Mouse (Mus musculus) thymus, adult 2 months (tissue): Measurements from ENCODE around the gene Atoh8. TPM values are rescaled to one million over a fixed set of nuclear protein-coding genes. Genes with fewer than 3 reads are reported as not detected.

Experiments used
- DNase-seq: peaks from one replicate; pipeline ENCODE4 v3.0.0; 2021
- H3K27ac ChIP-seq: fragments of 200-500 bp; 2 replicates; pipeline ENCODE4 v1.5.1; 2012; ENCODE audit warnings: low read length, control low read depth; ENCODE audit not compliant: control insufficient read depth, insufficient read depth
- H3K27me3 ChIP-seq: fragments of 200-500 bp; 2 replicates; pipeline ENCODE4 v1.6.1; 2012; ENCODE audit warnings: mild to moderate bottlenecking, low read length, moderate library complexity, mixed read lengths; ENCODE audit not compliant: control insufficient read depth, insufficient read depth
- H3K36me3 ChIP-seq: fragments of 200-500 bp; 2 replicates; pipeline ENCODE4 v1.6.1; 2012; ENCODE audit warnings: mild to moderate bottlenecking, low read length, moderate library complexity; ENCODE audit not compliant: control insufficient read depth, insufficient read depth
- H3K4me1 ChIP-seq: fragments of 200-500 bp; replicated peaks from 2 replicates; pipeline ENCODE4 v1.6.1; 2012; ENCODE audit warnings: low read length; ENCODE audit not compliant: control insufficient read depth, insufficient read depth
- H3K4me3 ChIP-seq: fragments of 200-500 bp; 2 replicates; pipeline ENCODE4 v1.5.1; 2012; ENCODE audit warnings: mild to moderate bottlenecking, low read length, control low read depth, moderate library complexity; ENCODE audit not compliant: control insufficient read depth, insufficient read depth
- CTCF ChIP-seq: fragments of 200-500 bp; IDR thresholded peaks from 2 replicates; pipeline ENCODE4 v1.5.1; 2012; ENCODE audit warnings: mild to moderate bottlenecking, control low read depth, low read length, moderate library complexity, borderline replicate concordance; ENCODE audit not compliant: control insufficient read depth, poor library complexity, insufficient read depth; ENCODE audit errors: extremely low read depth
- POLR2A ChIP-seq: fragments of 200-500 bp; IDR thresholded peaks from 2 replicates; pipeline ENCODE4 v1.6.1; 2012; ENCODE audit warnings: mild to moderate bottlenecking, low read length, control low read depth, moderate library complexity; ENCODE audit not compliant: control insufficient read depth, poor library complexity, insufficient read depth; ENCODE audit errors: extremely low read depth
- WGBS: fragments of 180-500 bp; shearing (Covaris S2); methylation state at CpG from one replicate; pipeline ENCODE4 v1.1.7; 2018; 5-methylcytosine and 5-hydroxymethylcytosine counted together
- polyA plus RNA-seq: library from polyadenylated mRNA; depleted of rRNA; stranded (reverse); fragments of >200 nt; gene quantifications from 2 replicates; pipeline ENCODE4 v1.2.3, GENCODE M21; 2012

The Atoh8 gene
- polyA plus RNA-seq, 1 experiment, result 3.8 TPM

DNA sequence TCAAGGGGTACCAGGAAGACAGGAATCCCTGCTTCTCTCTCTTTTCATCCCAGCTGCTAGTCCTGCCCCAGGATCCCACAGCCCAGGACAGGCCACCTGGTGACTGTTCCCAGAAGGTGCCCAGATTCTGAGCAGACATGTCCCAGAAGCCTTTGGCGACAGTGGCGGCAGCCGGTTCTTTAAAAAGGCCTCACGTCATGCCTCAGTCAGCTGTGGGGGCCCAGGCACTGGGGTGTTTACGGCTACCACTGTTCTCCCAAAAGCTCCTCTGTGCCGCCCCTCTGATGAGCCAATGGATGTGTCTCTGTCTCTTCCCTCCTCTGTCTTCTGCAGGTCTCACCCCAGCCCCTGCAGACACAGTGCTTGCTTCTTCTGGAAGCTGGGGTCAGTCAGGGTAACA lies 19.8 kb downstream of the Atoh8 start:
- no peaks in the 10 kb centered on the region for H3K27me3 ChIP-seq
- H3K4me1 ChIP-seq, result peaks cover 4% of the 10 kb centered on the region
- H3K27ac ChIP-seq, result no peak overlapping the region
- H3K4me3 ChIP-seq, result no peak overlapping the region
- TF ChIP-seq POLR2A (no peak), CTCF (no peak)
- 81% methylated on average over 6 of the region's 6 CpGs for WGBS
- H3K36me3 ChIP-seq, result no peaks in the 10 kb centered on the region
- no peak for DNase-seq

DNA sequence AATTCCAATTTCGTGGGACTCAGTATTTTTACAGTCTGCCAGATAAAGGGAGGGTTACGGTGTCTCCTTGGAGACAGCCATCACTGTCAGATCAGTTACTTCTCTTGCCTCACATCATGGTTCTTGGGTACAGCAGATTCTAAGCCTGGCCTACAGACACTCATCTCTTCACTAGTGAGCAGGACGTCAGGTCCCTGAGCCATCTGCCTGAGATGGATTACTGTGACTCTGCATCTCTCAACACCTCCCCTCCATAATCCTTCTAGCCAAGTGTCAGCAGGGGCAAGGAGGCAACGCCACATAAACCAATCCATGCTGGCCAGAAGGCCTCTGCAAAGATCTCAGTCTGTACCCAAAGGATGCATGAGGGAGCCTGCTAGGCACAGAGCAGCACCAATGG lies 24.0 kb downstream of the Atoh8 start:
- H3K36me3 ChIP-seq, result no peaks in the 10 kb centered on the region
- H3K27me3 ChIP-seq, result no peaks in the 10 kb centered on the region
- 89% methylated on average over 4 of the region's 4 CpGs for WGBS
- no peak overlapping the region for H3K4me3 ChIP-seq
- peaks cover under 1% of the 10 kb centered on the region; the same call in 1 of the 2 replicates for H3K4me1 ChIP-seq
- DNase-seq, result no peak
- TF ChIP-seq CTCF, result no peak
- no peak for TF ChIP-seq POLR2A
- H3K27ac ChIP-seq, result no peak overlapping the region

DNA sequence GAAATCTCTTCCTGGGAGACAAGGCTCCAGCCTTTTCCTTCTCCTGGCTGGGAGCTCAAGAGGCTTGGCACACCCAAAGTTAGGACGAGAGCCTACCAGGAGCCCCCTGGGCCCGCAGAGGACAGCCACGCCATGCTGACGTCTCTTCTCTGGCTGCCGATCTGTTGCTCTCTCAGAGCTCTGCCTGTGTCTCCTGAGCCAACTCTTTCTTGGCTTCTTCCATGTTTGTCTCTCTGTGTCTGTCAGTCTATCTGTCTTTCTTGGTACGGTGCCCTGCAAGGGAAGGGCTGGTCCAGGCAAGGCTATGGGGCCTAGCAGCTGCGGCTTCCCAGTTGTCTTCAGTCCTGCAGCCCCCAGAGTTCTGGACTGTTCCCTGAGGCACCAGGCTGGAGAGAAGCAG lies 24.6 kb downstream of the Atoh8 start:
- Histone ChIP-seq H3K27ac (no peak overlapping the region), H3K4me3 (no peak overlapping the region), H3K36me3 (no peaks in the 10 kb centered on the region), H3K4me1 (no peaks in the 10 kb centered on the region), H3K27me3 (no peaks in the 10 kb centered on the region)
- DNase-seq, result no peak
- 88% methylated on average over 7 of the region's 7 CpGs for WGBS
- TF ChIP-seq CTCF (no peak), POLR2A (no peak)

DNA sequence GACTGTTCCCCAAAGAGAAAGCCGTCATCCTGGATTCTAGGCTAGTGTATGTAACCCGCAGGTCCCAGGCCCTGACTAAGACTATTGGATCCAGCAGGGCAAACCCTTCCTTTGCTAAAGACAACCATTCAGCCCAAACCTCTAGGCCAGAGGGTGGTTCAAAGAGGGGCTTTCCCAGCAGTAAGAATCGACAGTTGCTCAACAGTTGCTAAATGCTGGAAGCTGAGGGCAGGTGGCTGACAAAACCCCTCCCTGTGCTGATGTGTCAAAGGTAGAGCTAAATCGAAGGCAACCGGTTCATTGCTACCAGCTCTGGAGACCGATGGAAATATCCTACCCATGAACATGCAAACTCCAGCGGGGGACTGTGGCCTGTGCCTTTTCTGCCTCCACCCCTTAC lies 25.6 kb downstream of the Atoh8 start:
- no peak for DNase-seq
- Histone ChIP-seq H3K4me1 (no peaks in the 10 kb centered on the region), H3K4me3 (no peak overlapping the region), H3K27ac (no peak overlapping the region), H3K36me3 (no peaks in the 10 kb centered on the region), H3K27me3 (no peaks in the 10 kb centered on the region)
- 87% methylated on average over 7 of the region's 7 CpGs for WGBS
- TF ChIP-seq CTCF (no peak), POLR2A (no peak)

DNA sequence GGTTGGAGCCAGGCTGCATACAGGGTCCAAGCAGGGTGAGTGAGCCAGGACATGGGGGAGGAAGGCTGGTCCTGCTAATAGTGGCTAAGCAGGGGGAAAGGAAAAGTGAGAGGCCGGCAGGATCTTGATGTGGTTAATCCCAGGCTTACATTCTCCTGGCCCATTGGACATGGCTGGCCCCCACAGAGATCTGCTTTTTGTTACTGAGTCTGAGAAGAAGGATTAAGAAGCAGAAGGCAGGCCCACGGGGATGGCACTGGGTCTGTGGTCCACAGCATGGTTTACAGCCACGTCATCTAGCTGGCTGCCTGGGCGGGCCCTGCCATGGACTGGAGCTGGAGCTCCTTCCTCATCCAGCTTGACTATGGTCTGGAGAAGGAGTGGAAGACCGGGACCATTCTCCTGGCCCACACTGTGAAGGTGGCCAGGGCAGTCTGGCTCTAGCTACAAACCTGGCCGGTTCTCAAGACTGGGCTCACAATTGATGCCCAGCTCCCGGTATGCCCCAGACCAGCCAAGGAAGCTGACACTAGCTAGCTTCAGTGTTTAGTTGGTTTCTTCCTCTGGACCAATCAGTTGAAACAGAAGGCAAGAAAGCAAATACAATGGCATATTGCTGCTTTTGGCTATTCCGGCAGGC lies 26.9 kb downstream of the Atoh8 start:
- H3K4me1 ChIP-seq, result no peaks in the 10 kb centered on the region

DNA sequence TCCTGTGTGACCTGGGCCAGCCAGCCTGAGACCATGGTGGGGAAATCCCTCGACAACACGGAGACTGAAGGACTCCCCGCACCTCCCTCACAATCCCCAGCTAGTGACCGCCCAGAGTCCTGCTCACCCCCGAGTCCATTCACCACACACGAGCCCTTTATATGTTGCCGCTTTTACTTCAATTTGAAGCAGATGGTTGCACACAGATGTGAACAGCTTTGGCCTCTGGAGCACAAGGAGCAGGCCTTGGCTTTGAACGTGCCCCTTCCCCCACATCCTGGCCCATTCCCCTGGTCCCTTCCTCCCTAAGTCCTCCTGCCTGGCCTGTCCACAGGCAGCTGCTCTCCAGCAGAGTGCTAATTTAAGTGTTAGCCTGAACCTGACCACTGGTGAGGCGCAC lies 29.4 kb downstream of the Atoh8 start:
- H3K4me3 ChIP-seq, result no peak overlapping the region
- H3K27me3 ChIP-seq, result no peaks in the 10 kb centered on the region
- no peak for DNase-seq
- WGBS, result 97% methylated on average over 9 of the region's 9 CpGs
- no peak overlapping the region for H3K27ac ChIP-seq
- TF ChIP-seq CTCF (no peak), POLR2A (no peak)
- no peaks in the 10 kb centered on the region for H3K36me3 ChIP-seq
- peaks cover 2% of the 10 kb centered on the region; the same call in 1 of the 2 replicates for H3K4me1 ChIP-seq

More for the DNA sequence above, 26.9 kb downstream of the Atoh8 start:
- no peak overlapping the region for H3K4me3 ChIP-seq
- H3K27me3 ChIP-seq, result no peaks in the 10 kb centered on the region
- WGBS, result 93% methylated on average over 8 of the region's 8 CpGs
- TF ChIP-seq CTCF (no peak), POLR2A (no peak)
- H3K36me3 ChIP-seq, result no peaks in the 10 kb centered on the region
- H3K27ac ChIP-seq, result no peak overlapping the region
- no peak for DNase-seq

DNA sequence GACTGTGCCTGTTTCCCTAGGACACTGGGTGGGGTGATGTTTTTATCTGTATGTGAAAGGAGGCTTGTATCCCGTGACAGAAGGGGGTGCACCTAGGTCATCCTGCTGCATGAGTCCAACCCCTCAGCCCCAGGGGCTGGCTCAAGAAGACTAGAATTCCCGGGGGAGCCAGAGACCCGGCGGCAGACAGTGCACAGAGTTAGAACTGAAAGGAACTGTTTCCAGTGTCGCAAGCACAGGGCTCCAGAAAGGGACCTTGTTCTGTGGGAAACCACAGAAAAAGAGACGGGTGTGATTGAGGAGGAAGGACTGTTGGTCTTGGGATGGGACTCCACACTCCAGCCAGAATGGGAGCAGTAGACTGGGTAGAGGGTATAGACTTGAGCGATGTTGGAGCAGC lies 30.5 kb downstream of the Atoh8 start:
- Histone ChIP-seq H3K27me3 (no peaks in the 10 kb centered on the region), H3K4me1 (peaks cover 2% of the 10 kb centered on the region; the same call in 1 of the 2 replicates), H3K4me3 (no peak overlapping the region), H3K27ac (no peak overlapping the region), H3K36me3 (no peaks in the 10 kb centered on the region)
- TF ChIP-seq CTCF, result no peak
- TF ChIP-seq POLR2A, result no peak
- WGBS, result 75% methylated on average over 7 of the region's 7 CpGs
- no peak for DNase-seq
